Mouse (Mus musculus) C2C12 (cell line): Measurements from ENCODE around the gene Vps13a. TPM values are rescaled to one million over a fixed set of nuclear protein-coding genes. Genes with fewer than 3 reads are reported as not detected.
"Not testable (repeated sequence)": the region's sequence is repeated elsewhere in the genome, so short reads cannot be mapped to it uniquely, and the experiment has no call there.

ENCODE experiments used
- H3K27me3 ChIP-seq: one replicate; pipeline ENCODE4 v1.6.1; 2011; ENCODE audit not compliant: control insufficient read depth, insufficient read depth, insufficient read length
- H3K36me3 ChIP-seq: one replicate; pipeline ENCODE4 v1.6.1; 2011; ENCODE audit not compliant: control insufficient read depth, insufficient read depth
- H3K4me3 ChIP-seq: one replicate; pipeline ENCODE4 v1.5.1; 2011; ENCODE audit warnings: mild to moderate bottlenecking, control low read depth; ENCODE audit not compliant: poor library complexity, insufficient read depth, severe bottlenecking
- H3K79me2 ChIP-seq: one replicate; pipeline ENCODE4 v1.6.1; 2011; ENCODE audit not compliant: control insufficient read depth, insufficient read depth
- H3K79me3 ChIP-seq: one replicate; pipeline ENCODE4 v1.6.1; 2011; ENCODE audit warnings: low read depth, control low read depth
- H3ac ChIP-seq: one replicate; pipeline ENCODE3; 2011; ENCODE audit warnings: low read depth; ENCODE audit not compliant: control insufficient read depth, insufficient read length
- CEBPB ChIP-seq: IDR thresholded peaks from one replicate; pipeline ENCODE4 v1.6.1; 2011; ENCODE audit warnings: low read depth, mild to moderate bottlenecking, control low read depth, moderate library complexity
- CTCF ChIP-seq: IDR thresholded peaks from one replicate; pipeline ENCODE4 v1.5.1; 2011; ENCODE audit not compliant: control insufficient read depth, insufficient read depth, insufficient read length
- FOSL1 ChIP-seq: IDR thresholded peaks from one replicate; pipeline ENCODE4 v1.8.0; 2011; ENCODE audit warnings: mild to moderate bottlenecking, low read length; ENCODE audit not compliant: poor library complexity, insufficient read depth, severe bottlenecking
- MAX ChIP-seq: IDR thresholded peaks from one replicate; pipeline ENCODE4 v1.6.1; 2011; ENCODE audit warnings: mild to moderate bottlenecking, control low read depth
- MYOD1 ChIP-seq: IDR thresholded peaks from one replicate; pipeline ENCODE4 v1.6.1; 2011; ENCODE audit warnings: low read depth; ENCODE audit not compliant: control insufficient read depth, insufficient read length
- MYOG ChIP-seq: IDR thresholded peaks from one replicate; pipeline ENCODE4 v1.6.1; 2011; ENCODE audit not compliant: control insufficient read depth, insufficient read length; ENCODE audit errors: extremely low read depth
- USF1 ChIP-seq: IDR thresholded peaks from one replicate; pipeline ENCODE4 v1.6.1; 2011; ENCODE audit warnings: low read depth, mild to moderate bottlenecking, control low read depth, moderate library complexity
- polyA plus RNA-seq: library from polyadenylated mRNA; unstranded; fragments of >200 nt; fragmentation: generic; extraction: Trizol; gene quantifications from one replicate; pipeline ENCODE4 v1.2.1, GENCODE M21; 2012; ENCODE audit warnings: missing spikeins

Gene Vps13a
- polyA plus RNA-seq, 1 experiment = 3.0 TPM

GRCm38 (mm10) chr19:16805102-16805501 lies 24.4 kb upstream of the Vps13a start:
- Histone ChIP-seq H3K27me3 (no peaks in the 10 kb centered on the region), H3K79me2 (no peaks in the 10 kb centered on the region), H3K36me3 (no peaks in the 10 kb centered on the region), H3K4me3 (no peak overlapping the region), H3ac (no peak overlapping the region), H3K79me3 (no peaks in the 10 kb centered on the region)
- TF ChIP-seq MYOD1 (no peak), CEBPB (no peak), MYOG (no peak), USF1 (no peak), MAX (no peak), FOSL1 (no peak), CTCF (no peak)

DNA sequence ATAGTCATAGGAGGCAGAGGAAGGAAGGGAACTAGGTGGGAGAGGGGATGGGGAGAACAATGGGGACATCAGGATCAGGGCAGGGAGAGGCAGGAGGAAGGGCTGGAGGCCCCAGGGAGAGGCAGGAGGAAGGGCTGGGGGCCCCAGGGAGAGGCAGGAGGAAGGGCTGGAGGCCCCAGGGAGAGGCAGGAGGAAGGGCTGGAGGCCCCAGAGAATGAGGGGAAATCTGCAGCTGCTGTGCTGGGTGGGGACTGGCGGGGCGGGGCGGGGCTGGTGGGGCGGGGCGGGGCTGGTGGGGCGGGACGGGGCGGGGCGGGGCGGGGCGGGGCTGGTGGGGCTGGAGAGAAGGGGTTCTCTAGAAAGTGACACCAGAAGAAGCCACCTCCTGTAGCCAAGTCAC lies 23.8 kb upstream of the Vps13a start:
- H3K36me3 ChIP-seq = no peaks in the 10 kb centered on the region
- no peaks in the 10 kb centered on the region for H3K79me2 ChIP-seq
- no peak for TF ChIP-seq CTCF
- no peak for TF ChIP-seq MYOG
- no peak for TF ChIP-seq MYOD1
- no peak for TF ChIP-seq MAX
- TF ChIP-seq CEBPB = no peak
- TF ChIP-seq USF1 = no peak
- no peak for TF ChIP-seq FOSL1
- no peak overlapping the region for H3ac ChIP-seq
- H3K4me3 ChIP-seq = no peak overlapping the region
- no peaks in the 10 kb centered on the region for H3K79me3 ChIP-seq
- H3K27me3 ChIP-seq = no peaks in the 10 kb centered on the region

GRCm38 (mm10) chr19:16802707-16803106 lies 22.0 kb upstream of the Vps13a start:
- Histone ChIP-seq H3K36me3 (no peaks in the 10 kb centered on the region), H3ac (no peak overlapping the region), H3K79me2 (no peaks in the 10 kb centered on the region), H3K4me3 (no peak overlapping the region), H3K79me3 (no peaks in the 10 kb centered on the region), H3K27me3 (no peaks in the 10 kb centered on the region)
- no peak for TF ChIP-seq MYOG

- no peaks in the 10 kb centered on the region for H3K79me3 ChIP-seq
- H3K4me3 ChIP-seq = no peak overlapping the region
Observed at GRCm38 (mm10) chr19:16802123-16802522, 21.4 kb upstream of the Vps13a start.

DNA sequence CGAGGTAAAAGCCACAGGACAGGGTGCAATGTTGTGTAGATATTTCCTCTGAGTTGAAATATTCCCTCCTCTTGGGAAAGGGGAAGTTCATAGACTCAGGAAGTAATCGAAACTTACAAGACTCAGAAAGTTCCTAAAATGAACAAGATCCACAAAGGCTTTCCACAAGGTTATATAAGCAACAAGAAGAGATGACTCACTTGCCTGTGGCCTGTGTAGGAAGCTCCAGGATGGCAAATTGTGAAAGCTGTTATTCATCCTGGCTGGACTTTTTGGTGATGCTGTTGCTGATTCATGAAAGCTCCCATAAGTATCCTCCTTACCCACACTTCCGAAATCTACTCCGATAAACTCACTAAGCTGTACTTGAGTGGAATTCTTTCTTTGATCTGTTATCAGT lies 17.2 kb upstream of the Vps13a start:
- Histone ChIP-seq H3K79me2 (no peaks in the 10 kb centered on the region), H3K4me3 (no peak overlapping the region), H3K27me3 (no peaks in the 10 kb centered on the region), H3K36me3 (no peaks in the 10 kb centered on the region), H3K79me3 (no peaks in the 10 kb centered on the region), H3ac (no peak overlapping the region)
- TF ChIP-seq CEBPB (no peak), MYOG (no peak), FOSL1 (no peak), MAX (no peak), MYOD1 (no peak), USF1 (no peak), CTCF (no peak)

More at GRCm38 (mm10) chr19:16802123-16802522, 21.4 kb upstream of the Vps13a start:
- TF ChIP-seq USF1 = no peak
- TF ChIP-seq CTCF = no peak
- TF ChIP-seq MAX = no peak
- no peak for TF ChIP-seq FOSL1
- TF ChIP-seq MYOD1 = no peak
- no peak for TF ChIP-seq MYOG
- no peak for TF ChIP-seq CEBPB
- Histone ChIP-seq H3ac (no peak overlapping the region), H3K36me3 (no peaks in the 10 kb centered on the region), H3K79me2 (no peaks in the 10 kb centered on the region), H3K27me3 (no peaks in the 10 kb centered on the region)

- H3K79me2 ChIP-seq, H3K79me3 ChIP-seq, H3ac ChIP-seq, H3K27me3 ChIP-seq, H3K36me3 ChIP-seq, H3K4me3 ChIP-seq: not testable (repeated sequence)
Observed at GRCm38 (mm10) chr19:16794486-16794885, 13.8 kb upstream of the Vps13a start.

- Histone ChIP-seq H3K4me3 (no peak overlapping the region), H3K27me3 (no peaks in the 10 kb centered on the region), H3ac (no peak overlapping the region), H3K79me3 (no peaks in the 10 kb centered on the region), H3K36me3 (no peaks in the 10 kb centered on the region), H3K79me2 (no peaks in the 10 kb centered on the region)
- TF ChIP-seq MAX (no peak), MYOG (no peak), MYOD1 (no peak), FOSL1 (no peak), CTCF (no peak), USF1 (no peak), CEBPB (no peak)
Observed at GRCm38 (mm10) chr19:16789930-16790329, 9.2 kb upstream of the Vps13a start.
